Mouse (Mus musculus) central nervous system, embryonic 11.5 days (tissue): ENCODE measurements around the gene Tnfrsf4. TPM values are rescaled to one million over a fixed set of nuclear protein-coding genes. Genes with fewer than 3 reads are reported as not detected.

Experiments
- polyA plus RNA-seq: library from polyadenylated mRNA; depleted of rRNA; stranded (reverse); fragments of >200 nt; gene quantifications from 2 replicates; pipeline ENCODE4 v1.2.3, GENCODE M21; 2012; rRNA removed

The Tnfrsf4 gene
- 4.2 and 4.4 TPM in 2 replicates for polyA plus RNA-seq

GRCm38 (mm10) chr4:156013637-156014036 is at the start of gene Tnfrsf4:
Gene Tnfrsf4 (plus strand): TSS chr4:156013843.

GRCm38 (mm10) chr4:155992241-155992905 is 21.3 kb upstream of the Tnfrsf4 start, which contains the start of the genes B3galt6 and Sdf4:
Gene B3galt6 (minus strand): TSS chr4:155992649.
Gene Sdf4 (plus strand): TSS chr4:155992872.

GRCm38 (mm10) chr4:156026013-156026412 is 12.4 kb downstream of the Tnfrsf4 start, which contains the start of gene Tnfrsf18:
Gene Tnfrsf18 (plus strand): TSS chr4:156026164.

GRCm38 (mm10) chr4:156059261-156059660 is 45.6 kb downstream of the Tnfrsf4 start, which contains the start of gene Ttll10:
Gene Ttll10 (minus strand): TSS chr4:156059414.

Other genes with a start within 250 kb of the Tnfrsf4 start
- 6.9 and 7.5 TPM in 2 replicates for gene Vwa1, start 239.1 kb upstream of the Tnfrsf4 start, polyA plus RNA-seq
- 0.50 and 0.83 TPM in 2 replicates for gene Tmem88b, start 228.0 kb upstream of the Tnfrsf4 start, polyA plus RNA-seq
- not detected in 2 replicates for gene Ankrd65, start 223.4 kb upstream of the Tnfrsf4 start, polyA plus RNA-seq
- gene Mrpl20, start 211.0 kb upstream of the Tnfrsf4 start, polyA plus RNA-seq, result 69.9 and 120 TPM in 2 replicates
- 225 and 230 TPM in 2 replicates for gene Ccnl2, start 201.4 kb upstream of the Tnfrsf4 start, polyA plus RNA-seq
- 126 and 135 TPM in 2 replicates for gene Aurkaip1, start 182.6 kb upstream of the Tnfrsf4 start, polyA plus RNA-seq
- gene Mxra8, start 174.2 kb upstream of the Tnfrsf4 start, polyA plus RNA-seq, result 53.6 and 63.9 TPM in 2 replicates
- gene Dvl1, start 166.4 kb upstream of the Tnfrsf4 start, polyA plus RNA-seq, result 61.8 and 67.7 TPM in 2 replicates
- 0.34 and 0.48 TPM in 2 replicates for gene Tas1r3, start 150.5 kb upstream of the Tnfrsf4 start, polyA plus RNA-seq
- 8.5 and 16.8 TPM in 2 replicates for gene Cptp, start 144.4 kb upstream of the Tnfrsf4 start, polyA plus RNA-seq
- 60.0 and 67.2 TPM in 2 replicates for gene Ints11, start 144.3 kb upstream of the Tnfrsf4 start, polyA plus RNA-seq
- gene Pusl1, start 122.1 kb upstream of the Tnfrsf4 start, polyA plus RNA-seq, result 58.7 and 62.5 TPM in 2 replicates
- 44.4 and 50.6 TPM in 2 replicates for gene Acap3, start 122.0 kb upstream of the Tnfrsf4 start, polyA plus RNA-seq
- 112 and 120 TPM in 2 replicates for gene Ube2j2, start 70.0 kb upstream of the Tnfrsf4 start, polyA plus RNA-seq
- gene C1qtnf12, start 51.5 kb upstream of the Tnfrsf4 start, polyA plus RNA-seq, result 14.8 and 17.7 TPM in 2 replicates
- gene B3galt6, start 21.2 kb upstream of the Tnfrsf4 start, polyA plus RNA-seq, result 8.5 and 10.3 TPM in 2 replicates
- gene Sdf4, start 21.0 kb upstream of the Tnfrsf4 start, polyA plus RNA-seq, result 76.6 and 90.7 TPM in 2 replicates
- gene Tnfrsf18, start 12.3 kb downstream of the Tnfrsf4 start, polyA plus RNA-seq, result 0.06 and 0.16 TPM in 2 replicates
- gene Ttll10, start 45.6 kb downstream of the Tnfrsf4 start, polyA plus RNA-seq, result 0.24 and 0.45 TPM in 2 replicates
- gene 9430015G10Rik, start 96.1 kb downstream of the Tnfrsf4 start, polyA plus RNA-seq, result 58.0 and 88.7 TPM in 2 replicates
- 2.9 and 4.2 TPM in 2 replicates for gene Rnf223, start 116.7 kb downstream of the Tnfrsf4 start, polyA plus RNA-seq
- 227 and 301 TPM in 2 replicates for gene Agrn, start 183.6 kb downstream of the Tnfrsf4 start, polyA plus RNA-seq
- 1.0 and 1.2 TPM in 2 replicates for gene Isg15, start 187.0 kb downstream of the Tnfrsf4 start, polyA plus RNA-seq
- 5.1 and 8.3 TPM in 2 replicates for gene AW011738, start 189.5 kb downstream of the Tnfrsf4 start, polyA plus RNA-seq
- 0.80 and 0.85 TPM in 2 replicates for gene Perm1, start 202.0 kb downstream of the Tnfrsf4 start, polyA plus RNA-seq
- 53.9 and 68.3 TPM in 2 replicates for gene Plekhn1, start 221.0 kb downstream of the Tnfrsf4 start, polyA plus RNA-seq
- gene Noc2l, start 222.2 kb downstream of the Tnfrsf4 start, polyA plus RNA-seq, result 115 and 144 TPM in 2 replicates
- 5.3 and 5.9 TPM in 2 replicates for gene Samd11, start 241.8 kb downstream of the Tnfrsf4 start, polyA plus RNA-seq